Mouse (Mus musculus) gastrocnemius, adult 8-10 months (tissue): Measurements from ENCODE around the gene Plcl1. TPM values are rescaled to one million over a fixed set of nuclear protein-coding genes. Genes with fewer than 3 reads are reported as not detected.

Experiments
- DNase-seq, 2 experiments: peaks; one replicate each; pipeline ENCODE4 v3.0.0; 2022; ENCODE audit warnings: low spot score in 2 of 2
- total RNA-seq, 4 experiments: library from RNA; stranded (reverse); gene quantifications; 2 replicates each; pipeline ENCODE4 v1.2.4; 2022

Gene Plcl1
- total RNA-seq, 4 experiments from 2014 or later: 3.4 to 4.5 (median 4.3) TPM

GRCm38 (mm10) chr1:55606405-55606804 lies 200.7 kb downstream of the Plcl1 start:
- no peak for DNase-seq

- DNase-seq: no peak
Measured at GRCm38 (mm10) chr1:55612759-55613328, 207.1 kb downstream of the Plcl1 start.

- no peak for DNase-seq
Measured at GRCm38 (mm10) chr1:55617857-55618256, 212.1 kb downstream of the Plcl1 start.

- peak; percentile 19 to 53 for DNase-seq
Measured at GRCm38 (mm10) chr1:55618617-55619286, 213.0 kb downstream of the Plcl1 start.

- DNase-seq: no peak
Measured at GRCm38 (mm10) chr1:55631496-55631895, 225.8 kb downstream of the Plcl1 start.

GRCm38 (mm10) chr1:55632024-55632423 lies 226.3 kb downstream of the Plcl1 start:
- DNase-seq: no peak

- no peak for DNase-seq
Measured at GRCm38 (mm10) chr1:55633326-55633725, 227.6 kb downstream of the Plcl1 start.

- DNase-seq: no peak
Measured at GRCm38 (mm10) chr1:55659518-55660210, 253.9 kb downstream of the Plcl1 start.

GRCm38 (mm10) chr1:55661381-55661780 lies 255.7 kb downstream of the Plcl1 start:
- DNase-seq: no peak

- DNase-seq: no peak
Measured at GRCm38 (mm10) chr1:55665137-55665827, 259.6 kb downstream of the Plcl1 start.

GRCm38 (mm10) chr1:55665828-55666673 lies 260.3 kb downstream of the Plcl1 start:
- no peak for DNase-seq

- no peak for DNase-seq
Measured at GRCm38 (mm10) chr1:55666798-55667197, 261.1 kb downstream of the Plcl1 start.

GRCm38 (mm10) chr1:55668622-55669237 lies 263.0 kb downstream of the Plcl1 start:
- DNase-seq: no peak

GRCm38 (mm10) chr1:55682676-55683075 lies 277.0 kb downstream of the Plcl1 start:
- DNase-seq: peak; percentile 7 to 31

- no peak for DNase-seq
Measured at GRCm38 (mm10) chr1:55686261-55686660, 280.5 kb downstream of the Plcl1 start.

- DNase-seq: no peak
Measured at GRCm38 (mm10) chr1:55693636-55694220, 288.0 kb downstream of the Plcl1 start.

GRCm38 (mm10) chr1:55696206-55696605 lies 290.5 kb downstream of the Plcl1 start:
- DNase-seq: no peak

- DNase-seq: no peak
Measured at GRCm38 (mm10) chr1:55699393-55699970, 293.8 kb downstream of the Plcl1 start.

GRCm38 (mm10) chr1:55700016-55700415 lies 294.3 kb downstream of the Plcl1 start:
- no peak for DNase-seq

GRCm38 (mm10) chr1:55700726-55701125 lies 295.0 kb downstream of the Plcl1 start:
- no peak for DNase-seq
